Mouse (Mus musculus) embryonic fibroblast, embryonic 13.5 days (primary cell): ENCODE measurements around the gene Alcam. TPM values are rescaled to one million over a fixed set of nuclear protein-coding genes. Genes with fewer than 3 reads are reported as not detected.
A peak's percentile ranks its signal among the peaks of the same experiment; 100 is the strongest.

Experiments used
- H3K27ac ChIP-seq: 2 replicates; pipeline ENCODE4 v1.5.1; 2012; ENCODE audit warnings: low read length, control low read depth, inconsistent platforms; ENCODE audit not compliant: insufficient read depth
- H3K4me1 ChIP-seq: 2 replicates; pipeline ENCODE4 v1.6.1; 2011; ENCODE audit warnings: low read length; ENCODE audit not compliant: control insufficient read depth, insufficient read depth
- H3K4me3 ChIP-seq: 2 replicates; pipeline ENCODE4 v1.5.1; 2011; ENCODE audit warnings: mild to moderate bottlenecking, control low read depth, low read length; ENCODE audit not compliant: insufficient read depth
- CTCF ChIP-seq: IDR thresholded peaks from 2 replicates; pipeline ENCODE4 v1.5.1; 2011; ENCODE audit warnings: mild to moderate bottlenecking, control low read depth, low read length, moderate library complexity, borderline replicate concordance; ENCODE audit not compliant: insufficient read depth
- POLR2A ChIP-seq: IDR thresholded peaks from 2 replicates; pipeline ENCODE4 v1.6.1; 2011; ENCODE audit warnings: low read depth, mild to moderate bottlenecking, control low read depth, low read length, moderate library complexity
- polyA plus RNA-seq: library from polyadenylated mRNA; stranded (reverse); fragments of >200 nt; gene quantifications from 2 replicates; pipeline ENCODE4 v1.2.4, GENCODE M21; 2011; ENCODE audit warnings: low read depth; ENCODE audit not compliant: missing spikeins, insufficient read length

The Alcam gene
- polyA plus RNA-seq, 1 experiment, result 76.1 TPM

- H3K27ac ChIP-seq, result no peak overlapping the region
- no peak for TF ChIP-seq POLR2A
Observed at GRCm38 (mm10) chr16:52242144-52242543, 211.7 kb downstream of the Alcam start.

DNA sequence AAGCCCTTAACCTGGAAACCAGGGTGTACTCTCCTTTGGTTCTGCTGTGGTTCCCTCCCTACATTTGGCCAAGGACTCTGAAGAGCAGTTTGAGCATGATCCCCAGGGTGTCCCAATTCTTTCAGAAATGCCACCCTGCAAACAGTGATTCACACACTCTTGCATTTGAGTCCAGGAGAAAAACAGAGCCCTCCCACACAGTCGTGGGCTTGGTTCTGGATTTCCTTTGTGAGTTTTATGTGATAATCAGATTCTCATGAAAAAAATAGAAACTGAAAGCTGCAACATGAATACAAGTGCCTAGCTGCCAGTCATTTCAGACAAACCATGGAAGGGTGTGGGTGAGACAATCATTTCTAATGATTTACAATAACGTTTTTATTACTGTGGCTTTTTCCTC, 223.9 kb downstream of the Alcam start:
- Histone ChIP-seq H3K4me1 (no peaks in the 10 kb centered on the region), H3K4me3 (no peak overlapping the region), H3K27ac (no peak overlapping the region)
- TF ChIP-seq POLR2A, result no peak
- no peak for TF ChIP-seq CTCF

More at GRCm38 (mm10) chr16:52242144-52242543, 211.7 kb downstream of the Alcam start:
- H3K4me3 ChIP-seq, result no peak overlapping the region
- no peaks in the 10 kb centered on the region for H3K4me1 ChIP-seq

DNA sequence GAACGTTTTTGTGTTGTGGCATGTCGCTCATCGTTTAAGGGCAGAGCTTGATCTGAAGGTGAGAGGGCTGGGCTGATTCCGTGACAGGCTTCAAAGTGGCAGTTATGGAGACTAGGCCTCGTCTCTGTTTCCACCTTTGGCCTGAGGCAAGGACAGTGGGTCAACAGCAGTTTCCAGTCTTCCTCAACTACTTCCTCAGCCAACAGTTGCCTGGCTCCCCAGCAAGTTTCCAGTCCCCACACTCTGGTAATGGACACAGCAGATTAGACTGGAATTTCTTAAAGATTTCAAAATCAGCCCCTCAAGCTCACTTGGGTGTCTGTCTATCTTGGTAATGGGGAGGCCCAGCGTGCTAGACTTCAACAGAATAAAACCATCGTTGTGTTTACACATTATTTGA, 224.4 kb downstream of the Alcam start:
- TF ChIP-seq CTCF, result no peak
- no peak for TF ChIP-seq POLR2A

GRCm38 (mm10) chr16:52222896-52223295, 231.0 kb downstream of the Alcam start:
- TF ChIP-seq POLR2A, result no peak
- Histone ChIP-seq H3K4me1 (no peaks in the 10 kb centered on the region), H3K4me3 (no peak overlapping the region), H3K27ac (no peak overlapping the region)

More for the DNA sequence above, 224.4 kb downstream of the Alcam start:
- H3K27ac ChIP-seq, result no peak overlapping the region
- H3K4me1 ChIP-seq, result no peaks in the 10 kb centered on the region
- no peak overlapping the region for H3K4me3 ChIP-seq

DNA sequence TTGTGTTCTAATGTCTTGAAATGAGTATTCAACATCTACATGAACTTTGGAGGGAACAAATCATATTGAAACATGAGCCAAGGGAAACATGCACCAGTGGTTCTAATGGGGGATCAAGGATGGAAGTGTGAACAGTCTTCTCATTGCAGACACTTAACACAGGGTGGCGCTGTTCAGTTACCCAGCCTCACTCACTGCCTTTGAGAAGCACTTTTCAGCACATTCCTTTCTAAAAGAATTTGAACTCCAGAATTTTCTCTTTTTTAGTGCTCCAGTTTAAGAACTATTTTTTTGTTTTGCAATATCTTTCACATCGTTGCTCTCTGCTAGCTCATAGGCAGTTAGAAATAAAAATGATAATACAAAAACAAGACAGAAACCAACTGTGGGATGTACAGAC, 234.8 kb downstream of the Alcam start:
- no peak overlapping the region for H3K27ac ChIP-seq
- H3K4me3 ChIP-seq, result no peak overlapping the region
- no peaks in the 10 kb centered on the region for H3K4me1 ChIP-seq
- TF ChIP-seq POLR2A (no peak), CTCF (peak; percentile 73; the same call in 1 of the 2 replicates)

DNA sequence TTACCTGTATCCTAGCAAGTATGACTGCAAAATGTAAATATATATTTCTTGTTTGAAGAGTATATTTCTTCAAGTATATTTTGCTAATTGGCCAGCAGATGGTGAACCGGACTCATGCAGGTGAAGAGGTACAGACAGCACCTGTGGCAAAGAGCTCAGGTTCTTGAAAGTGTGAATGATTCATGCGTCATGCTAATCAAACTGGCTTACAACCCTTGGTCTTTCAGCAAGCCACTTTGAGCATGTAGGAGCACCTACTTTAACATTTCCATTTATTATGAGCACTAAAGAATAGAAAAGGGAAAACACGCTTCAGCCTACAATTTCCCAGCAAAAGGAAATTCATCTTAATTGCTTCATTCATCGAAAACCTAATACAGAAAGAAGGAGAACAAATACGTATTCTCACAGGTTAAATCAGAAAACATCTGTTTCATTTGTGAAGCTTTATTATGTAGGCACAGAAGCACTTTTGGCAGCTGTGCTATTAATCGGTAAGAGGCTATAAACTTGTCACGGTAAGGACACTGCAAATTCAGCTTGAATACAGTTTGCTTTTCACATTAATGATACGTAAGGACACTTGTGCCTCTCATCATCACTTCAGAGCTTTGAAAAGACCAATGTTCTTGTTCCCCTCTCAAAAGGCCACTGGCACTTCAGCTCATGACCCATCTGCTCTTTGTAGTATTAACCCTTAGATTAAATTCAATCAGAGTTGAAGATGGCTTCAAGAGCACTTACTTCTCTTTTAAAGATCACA, 242.8 kb downstream of the Alcam start:
- Histone ChIP-seq H3K4me1 (no peaks in the 10 kb centered on the region), H3K4me3 (no peak overlapping the region), H3K27ac (no peak overlapping the region)
- TF ChIP-seq CTCF, result no peak
- TF ChIP-seq POLR2A, result no peak

GRCm38 (mm10) chr16:52200107-52200506, 253.8 kb downstream of the Alcam start:
- Histone ChIP-seq H3K4me3 (no peak overlapping the region), H3K4me1 (peaks cover 2% of the 10 kb centered on the region; the same call in 1 of the 2 replicates), H3K27ac (no peak overlapping the region)
- no peak for TF ChIP-seq POLR2A
